Mouse (Mus musculus) Patski (cell line): ENCODE data around the gene Stac2. TPM values are rescaled to one million over a fixed set of nuclear protein-coding genes. Genes with fewer than 3 reads are reported as not detected.

Experiments used
- ATAC-seq: fragments of 100-300 bp; one replicate; pipeline ENCODE4 v1.8.0; 2021
- CTCF ChIA-PET: fragments of 350-600 bp; sonication (Branson Sonifier 250); formaldehyde crosslinking; loops from one replicate; lab custom pipeline; 2022; ENCODE audit warnings: inconsistent platforms; lab: Charles Lee
- POLR2A ChIA-PET: fragments of 350-600 bp; sonication (Branson Sonifier 250); formaldehyde crosslinking; loops from one replicate; lab custom pipeline; 2022; ENCODE audit warnings: antibody characterized with exemption, inconsistent platforms; lab: Charles Lee
- DNase-seq: peaks from one replicate; pipeline ENCODE4 v3.0.0-alpha.2; 2011; ENCODE audit warnings: low read depth, low spot score
- H3K27me3 ChIP-seq: fragments of 371-371 bp; one replicate; pipeline ENCODE4 v1.5.1; 2021
- CTCF ChIP-seq: fragments of 100-300 bp; IDR thresholded peaks from one replicate; pipeline ENCODE4 v1.5.1; 2021
- in situ Hi-C: fragments of 300-500 bp; cut with MboI; formaldehyde crosslinking; loops from 3 replicates; pipeline ENCODE4 v1.11.1; 2018; ENCODE audit warnings: low pct_unique_long_range_greater_than_20kb, mixed read lengths
- polyA plus RNA-seq: library from polyadenylated mRNA; unstranded; gene quantifications from one replicate; pipeline ENCODE4 v1.2.3, GENCODE M21; 2021

Gene Stac2
- polyA plus RNA-seq, 1 experiment from 2014 or later, result 0.04 TPM

- DNase-seq (no peak), ATAC-seq (peak; percentile 46)
- no peak for TF ChIP-seq CTCF
- in situ Hi-C loops, result no loop called here
- ChIA-PET CTCF (interaction anchor here (0.9 to 1.0 kb wide), 2 partner anchors 21 to 34 kb away, joined by 3 read pairs; no protein-coding TSS in a partner anchor), POLR2A (interaction anchor here (1.1 to 1.7 kb wide), 2 partner anchors 16 to 34 kb away, joined by 3 to 5 read pairs; no protein-coding TSS in a partner anchor)
- no peaks in the 10 kb centered on the region for H3K27me3 ChIP-seq
Observed at GRCm38 (mm10) chr11:98022555-98023371, 30.5 kb downstream of the Stac2 start, which contains the start of gene Cacnb1. Gene Cacnb1 (minus strand): TSS chr11:98023034.

- DNase-seq (no peak), ATAC-seq (no peak)
- no peak for TF ChIP-seq CTCF
- ChIA-PET CTCF (no interaction called here), POLR2A (interaction anchor here (1.1 to 1.7 kb wide), 2 partner anchors 15 to 34 kb away, joined by 3 to 5 read pairs; no protein-coding TSS in a partner anchor)
- H3K27me3 ChIP-seq, result no peaks in the 10 kb centered on the region
- in situ Hi-C loops, result no loop called here
Observed at GRCm38 (mm10) chr11:98022253-98022554, 31.1 kb downstream of the Stac2 start.

GRCm38 (mm10) chr11:98021565-98022252 is 31.6 kb downstream of the Stac2 start:
- no peaks in the 10 kb centered on the region for H3K27me3 ChIP-seq
- no peak for DNase-seq
- in situ Hi-C loops, result no loop called here
- CTCF ChIA-PET, result no interaction called here
- no peak for ATAC-seq
- no peak for TF ChIP-seq CTCF
- POLR2A ChIA-PET, result interaction anchor here (1.1 to 1.7 kb wide), 2 partner anchors 15 to 33 kb away, joined by 3 to 5 read pairs; no protein-coding TSS in a partner anchor

GRCm38 (mm10) chr11:98021118-98021517 is 32.1 kb downstream of the Stac2 start:
- no peak for ATAC-seq

GRCm38 (mm10) chr11:98020710-98021109 is 32.6 kb downstream of the Stac2 start:
- H3K27me3 ChIP-seq, result no peaks in the 10 kb centered on the region
- no peak for TF ChIP-seq CTCF
- ChIA-PET POLR2A (no interaction called here), CTCF (interaction anchor here (1.1 kb wide), 1 partner anchor 17 kb away, joined by 3 read pairs; no protein-coding TSS in a partner anchor)
- in situ Hi-C loops, result no loop called here
- no peak for ATAC-seq
- DNase-seq, result no peak

More at GRCm38 (mm10) chr11:98021118-98021517, 32.1 kb downstream of the Stac2 start:
- TF ChIP-seq CTCF, result no peak
- in situ Hi-C loops, result no loop called here
- no peaks in the 10 kb centered on the region for H3K27me3 ChIP-seq
- POLR2A ChIA-PET, result interaction anchor here (1.7 kb wide), 1 partner anchor 33 kb away, joined by 5 read pairs; no protein-coding TSS in a partner anchor
- CTCF ChIA-PET, result no interaction called here
- no peak for DNase-seq

GRCm38 (mm10) chr11:98019883-98020610 is 33.2 kb downstream of the Stac2 start:
- no peaks in the 10 kb centered on the region for H3K27me3 ChIP-seq
- ChIA-PET CTCF (interaction anchor here (1.1 kb wide), 1 partner anchor 16 kb away, joined by 3 read pairs; no protein-coding TSS in a partner anchor), POLR2A (no interaction called here)
- ATAC-seq, result no peak
- in situ Hi-C loops, result no loop called here
- TF ChIP-seq CTCF, result no peak
- DNase-seq, result no peak

- no peak for TF ChIP-seq CTCF
- ChIA-PET POLR2A (no interaction called here), CTCF (interaction anchor here (2.0 kb wide), 1 partner anchor 14 kb away, joined by 8 read pairs; no protein-coding TSS in a partner anchor)
- in situ Hi-C loops, result no loop called here
- H3K27me3 ChIP-seq, result no peaks in the 10 kb centered on the region
- DNase-seq (no peak), ATAC-seq (no peak)
Observed at GRCm38 (mm10) chr11:98018858-98019641, 34.2 kb downstream of the Stac2 start.

- POLR2A ChIA-PET, result no interaction called here
- ATAC-seq (no peak), DNase-seq (no peak)
- CTCF ChIA-PET, result interaction anchor here (2.0 kb wide), 1 partner anchor 13 kb away, joined by 8 read pairs; no protein-coding TSS in a partner anchor
- H3K27me3 ChIP-seq, result no peaks in the 10 kb centered on the region
- in situ Hi-C loops, result no loop called here
- TF ChIP-seq CTCF, result no peak
Observed at GRCm38 (mm10) chr11:98018222-98018621, 35.0 kb downstream of the Stac2 start.

- CTCF ChIA-PET, result interaction anchor here (2.0 kb wide), 1 partner anchor 12 kb away, joined by 8 read pairs; no protein-coding TSS in a partner anchor
- H3K27me3 ChIP-seq, result no peaks in the 10 kb centered on the region
- DNase-seq (no peak), ATAC-seq (no peak)
- POLR2A ChIA-PET, result no interaction called here
- TF ChIP-seq CTCF, result no peak
- in situ Hi-C loops, result no loop called here
Observed at GRCm38 (mm10) chr11:98016824-98017223, 36.4 kb downstream of the Stac2 start.
